Mouse (Mus musculus): ENCODE measurements at regions not wholly inside any gene's neighbourhood (a gene's known extent, or its start where the extent isn't known, plus 50 kb on each side); places are given as distances from the start of the nearest gene placed in this dataset.

DNA sequence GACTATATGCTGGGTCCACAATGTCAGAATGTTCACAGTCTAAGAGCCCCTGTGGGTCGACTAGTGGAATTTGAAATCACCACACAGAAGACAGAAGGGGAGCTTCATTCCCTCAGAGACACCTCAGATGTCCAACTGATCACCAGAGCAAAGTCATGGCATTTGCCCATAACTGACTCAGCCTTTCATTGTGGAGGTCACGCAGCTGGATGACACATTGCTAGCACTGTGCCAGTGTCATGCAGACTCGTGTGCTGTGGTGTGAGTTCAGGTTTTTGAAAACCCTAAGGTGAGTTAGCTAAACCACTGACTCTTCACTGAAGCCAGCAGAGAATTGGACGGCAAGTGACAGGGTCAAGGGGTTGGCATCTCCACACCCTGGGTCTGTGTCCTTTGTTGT, 62.3 kb upstream of the Gpc1 start:
- H3K4me1 ChIP-seq (ENCODE audit: control insufficient read depth, insufficient read depth, low read length) = no peaks in the 10 kb centered on the region
- DNase-seq = no peak
- H3K36me3 ChIP-seq (ENCODE audit: control insufficient read depth, insufficient read depth, low read length) = no peaks in the 10 kb centered on the region
- no peak overlapping the region for H3K4me3 ChIP-seq (ENCODE audit: insufficient read depth, low read depth, low read length)
- WGBS = 76% methylated on average over 4 of the region's 4 CpGs
- no peaks in the 10 kb centered on the region for H3K27me3 ChIP-seq (replicated peaks; ENCODE audit: control insufficient read depth, insufficient read depth, low read length)
- H3K27ac ChIP-seq (ENCODE audit: insufficient read depth, low read depth, low read length) = no peak overlapping the region
- TF ChIP-seq CTCF (conservative IDR thresholded peaks at IDR 0.05; ENCODE audit: insufficient read depth, insufficient read length, low read depth, low read length) = no peak

GRCm38 (mm10) chr1:92766496-92766895, 64.9 kb upstream of the Gpc1 start:
- H3K4me1 ChIP-seq (ENCODE audit: control insufficient read depth, insufficient read depth, low read length) = no peaks in the 10 kb centered on the region
- H3K4me3 ChIP-seq (ENCODE audit: insufficient read depth, low read depth, low read length) = no peak overlapping the region
- TF ChIP-seq CTCF (conservative IDR thresholded peaks at IDR 0.05; ENCODE audit: insufficient read depth, insufficient read length, low read depth, low read length) = no peak
- TF ChIP-seq POLR2A (IDR thresholded peaks at IDR 0.05; ENCODE audit: low read depth, low read length) = no peak
- DNase-seq = no peak
- H3K27me3 ChIP-seq (replicated peaks; ENCODE audit: control insufficient read depth, insufficient read depth, low read length) = no peaks in the 10 kb centered on the region
- WGBS = 79% methylated on average over 7 of the region's 7 CpGs
- no peak overlapping the region for H3K27ac ChIP-seq (ENCODE audit: insufficient read depth, low read depth, low read length)
- no peaks in the 10 kb centered on the region for H3K36me3 ChIP-seq (ENCODE audit: control insufficient read depth, insufficient read depth, low read length)

- Histone ChIP-seq H3K27ac (ENCODE audit: insufficient read depth, low read depth, low read length) (no peak overlapping the region), H3K36me3 (ENCODE audit: control insufficient read depth, insufficient read depth, low read length) (no peaks in the 10 kb centered on the region), H3K27me3 (replicated peaks; ENCODE audit: control insufficient read depth, insufficient read depth, low read length) (no peaks in the 10 kb centered on the region), H3K4me1 (ENCODE audit: control insufficient read depth, insufficient read depth, low read length) (no peaks in the 10 kb centered on the region), H3K4me3 (ENCODE audit: insufficient read depth, low read depth, low read length) (no peak overlapping the region)
- 70% methylated on average over 20 of the region's 20 CpGs for WGBS
- TF ChIP-seq CTCF (conservative IDR thresholded peaks at IDR 0.05; ENCODE audit: insufficient read depth, insufficient read length, low read depth, low read length) (no peak), POLR2A (IDR thresholded peaks at IDR 0.05; ENCODE audit: low read depth, low read length) (no peak)
- DNase-seq = no peak
Measured at GRCm38 (mm10) chr1:92754793-92755488, 76.5 kb upstream of the Gpc1 start.

GRCm38 (mm10) chr1:92751700-92752136, 79.7 kb upstream of the Gpc1 start:
- WGBS = 47% methylated on average over 4 of the region's 4 CpGs
- H3K4me1 ChIP-seq (ENCODE audit: control insufficient read depth, insufficient read depth, low read length) = no peaks in the 10 kb centered on the region
- no peak overlapping the region for H3K4me3 ChIP-seq (ENCODE audit: insufficient read depth, low read depth, low read length)
- TF ChIP-seq CTCF (conservative IDR thresholded peaks at IDR 0.05; ENCODE audit: insufficient read depth, insufficient read length, low read depth, low read length) (no peak), POLR2A (IDR thresholded peaks at IDR 0.05; ENCODE audit: low read depth, low read length) (no peak)
- DNase-seq = no peak
- H3K36me3 ChIP-seq (ENCODE audit: control insufficient read depth, insufficient read depth, low read length) = no peaks in the 10 kb centered on the region
- no peak overlapping the region for H3K27ac ChIP-seq (ENCODE audit: insufficient read depth, low read depth, low read length)
- H3K27me3 ChIP-seq (replicated peaks; ENCODE audit: control insufficient read depth, insufficient read depth, low read length) = no peaks in the 10 kb centered on the region

DNA sequence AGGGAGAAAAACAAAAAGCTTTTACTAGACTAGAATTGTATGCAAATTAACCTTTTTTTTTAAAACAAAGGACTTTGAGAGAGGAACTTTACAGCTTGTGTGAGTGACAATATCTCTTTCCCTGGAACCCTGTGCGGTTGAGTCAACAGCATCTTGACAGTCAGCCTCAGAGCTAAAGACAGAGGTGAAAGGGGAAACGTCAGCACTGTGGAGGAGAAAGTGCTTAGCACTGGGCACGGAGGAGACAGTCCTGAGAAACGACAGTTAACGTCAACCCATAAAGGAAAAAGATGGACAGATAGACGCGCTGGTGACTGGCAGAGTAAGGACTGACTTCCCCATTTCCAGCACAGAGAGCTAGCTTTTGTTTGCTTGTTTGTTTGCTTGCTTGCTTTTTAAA, 82.0 kb upstream of the Gpc1 start:
- WGBS = 54% methylated on average over 7 of the region's 7 CpGs
- TF ChIP-seq CTCF (conservative IDR thresholded peaks at IDR 0.05; ENCODE audit: insufficient read depth, insufficient read length, low read depth, low read length) = no peak
- no peak for TF ChIP-seq POLR2A (IDR thresholded peaks at IDR 0.05; ENCODE audit: low read depth, low read length)
- no peaks in the 10 kb centered on the region for H3K4me1 ChIP-seq (ENCODE audit: control insufficient read depth, insufficient read depth, low read length)

GRCm38 (mm10) chr1:92745284-92745683, 86.2 kb upstream of the Gpc1 start:
- Histone ChIP-seq H3K27ac (ENCODE audit: insufficient read depth, low read depth, low read length) (no peak overlapping the region), H3K36me3 (ENCODE audit: control insufficient read depth, insufficient read depth, low read length) (no peaks in the 10 kb centered on the region), H3K27me3 (replicated peaks; ENCODE audit: control insufficient read depth, insufficient read depth, low read length) (no peaks in the 10 kb centered on the region), H3K4me3 (ENCODE audit: insufficient read depth, low read depth, low read length) (no peak overlapping the region), H3K4me1 (ENCODE audit: control insufficient read depth, insufficient read depth, low read length) (no peaks in the 10 kb centered on the region)
- TF ChIP-seq POLR2A (IDR thresholded peaks at IDR 0.05; ENCODE audit: low read depth, low read length) = no peak
- TF ChIP-seq CTCF (conservative IDR thresholded peaks at IDR 0.05; ENCODE audit: insufficient read depth, insufficient read length, low read depth, low read length) = no peak
- 70% methylated on average over 5 of the region's 5 CpGs for WGBS
- no peak for DNase-seq

More for the DNA sequence above, 82.0 kb upstream of the Gpc1 start:
- Histone ChIP-seq H3K36me3 (ENCODE audit: control insufficient read depth, insufficient read depth, low read length) (no peaks in the 10 kb centered on the region), H3K27me3 (replicated peaks; ENCODE audit: control insufficient read depth, insufficient read depth, low read length) (no peaks in the 10 kb centered on the region), H3K27ac (ENCODE audit: insufficient read depth, low read depth, low read length) (no peak overlapping the region), H3K4me3 (ENCODE audit: insufficient read depth, low read depth, low read length) (no peak overlapping the region)
- no peak for DNase-seq

- 30% methylated on average over 9 of the region's 9 CpGs for WGBS
- Histone ChIP-seq H3K4me3 (ENCODE audit: insufficient read depth, low read depth, low read length) (no peak overlapping the region), H3K27me3 (replicated peaks; ENCODE audit: control insufficient read depth, insufficient read depth, low read length) (no peaks in the 10 kb centered on the region), H3K4me1 (ENCODE audit: control insufficient read depth, insufficient read depth, low read length) (no peaks in the 10 kb centered on the region), H3K27ac (ENCODE audit: insufficient read depth, low read depth, low read length) (no peak overlapping the region), H3K36me3 (ENCODE audit: control insufficient read depth, insufficient read depth, low read length) (no peaks in the 10 kb centered on the region)
- DNase-seq = peak; percentile 1
- TF ChIP-seq CTCF (conservative IDR thresholded peaks at IDR 0.05; ENCODE audit: insufficient read depth, insufficient read length, low read depth, low read length) (no peak), POLR2A (IDR thresholded peaks at IDR 0.05; ENCODE audit: low read depth, low read length) (no peak)
Measured at GRCm38 (mm10) chr1:92744528-92745241, 86.8 kb upstream of the Gpc1 start.
